Mouse (Mus musculus): ENCODE data around the gene Sulf2.

Sulf2 gene

GRCm38 (mm10) chr2:166150584-166150983, 4.9 kb downstream of the Sulf2 start:
- DNase-seq (ENCODE audit: low read depth, low spot score): no peak

- no peak for DNase-seq (ENCODE audit: low read depth, low spot score)
Observed at GRCm38 (mm10) chr2:166149482-166149881, 6.0 kb downstream of the Sulf2 start.

GRCm38 (mm10) chr2:166148672-166149332, 6.7 kb downstream of the Sulf2 start:
- no peak for DNase-seq (ENCODE audit: low read depth, low spot score)

GRCm38 (mm10) chr2:166147930-166148651, 7.4 kb downstream of the Sulf2 start:
- DNase-seq (ENCODE audit: low read depth, low spot score): no peak

- no peak for DNase-seq (ENCODE audit: low read depth, low spot score)
Observed at GRCm38 (mm10) chr2:166146446-166146845, 9.0 kb downstream of the Sulf2 start.

- DNase-seq (ENCODE audit: low read depth, low spot score): no peak
Observed at GRCm38 (mm10) chr2:166145031-166145430, 10.4 kb downstream of the Sulf2 start.

- DNase-seq (ENCODE audit: low read depth, low spot score): no peak
Observed at GRCm38 (mm10) chr2:166143871-166144270, 11.6 kb downstream of the Sulf2 start.

GRCm38 (mm10) chr2:166142561-166143112, 12.8 kb downstream of the Sulf2 start:
- DNase-seq (ENCODE audit: low read depth, low spot score): no peak

- no peak for DNase-seq (ENCODE audit: low read depth, low spot score)
Observed at GRCm38 (mm10) chr2:166141910-166142309, 13.6 kb downstream of the Sulf2 start.

GRCm38 (mm10) chr2:166141039-166141438, 14.4 kb downstream of the Sulf2 start:
- DNase-seq (ENCODE audit: low read depth, low spot score): no peak

- DNase-seq (ENCODE audit: low read depth, low spot score): no peak
Observed at GRCm38 (mm10) chr2:166140427-166140826, 15.0 kb downstream of the Sulf2 start.

- DNase-seq (ENCODE audit: low read depth, low spot score): no peak
Observed at GRCm38 (mm10) chr2:166138308-166138707, 17.2 kb downstream of the Sulf2 start.

GRCm38 (mm10) chr2:166137467-166137866, 18.0 kb downstream of the Sulf2 start:
- DNase-seq (ENCODE audit: low read depth, low spot score): no peak

- no peak for DNase-seq (ENCODE audit: low read depth, low spot score)
Observed at GRCm38 (mm10) chr2:166135711-166136485, 19.6 kb downstream of the Sulf2 start.

GRCm38 (mm10) chr2:166128756-166129155, 26.7 kb downstream of the Sulf2 start:
- DNase-seq (ENCODE audit: low read depth, low spot score): no peak

- DNase-seq (ENCODE audit: low read depth, low spot score): no peak
Observed at GRCm38 (mm10) chr2:166128032-166128431, 27.4 kb downstream of the Sulf2 start.

GRCm38 (mm10) chr2:166126343-166126742, 29.1 kb downstream of the Sulf2 start:
- no peak for DNase-seq (ENCODE audit: low read depth, low spot score)

GRCm38 (mm10) chr2:166125492-166126252, 29.8 kb downstream of the Sulf2 start:
- DNase-seq (ENCODE audit: low read depth, low spot score): no peak

- DNase-seq (ENCODE audit: low read depth, low spot score): no peak
Observed at GRCm38 (mm10) chr2:166125033-166125432, 30.4 kb downstream of the Sulf2 start.

- no peak for DNase-seq (ENCODE audit: low read depth, low spot score)
Observed at GRCm38 (mm10) chr2:166122781-166123180, 32.7 kb downstream of the Sulf2 start.

- no peak for DNase-seq (ENCODE audit: low read depth, low spot score)
Observed at GRCm38 (mm10) chr2:166121681-166122355, 33.6 kb downstream of the Sulf2 start.

Measured in brain, embryonic 18.5 days (tissue).